Comparison of ENCODE assay signal across 10 mouse cellular contexts in the genomic region with DNA sequence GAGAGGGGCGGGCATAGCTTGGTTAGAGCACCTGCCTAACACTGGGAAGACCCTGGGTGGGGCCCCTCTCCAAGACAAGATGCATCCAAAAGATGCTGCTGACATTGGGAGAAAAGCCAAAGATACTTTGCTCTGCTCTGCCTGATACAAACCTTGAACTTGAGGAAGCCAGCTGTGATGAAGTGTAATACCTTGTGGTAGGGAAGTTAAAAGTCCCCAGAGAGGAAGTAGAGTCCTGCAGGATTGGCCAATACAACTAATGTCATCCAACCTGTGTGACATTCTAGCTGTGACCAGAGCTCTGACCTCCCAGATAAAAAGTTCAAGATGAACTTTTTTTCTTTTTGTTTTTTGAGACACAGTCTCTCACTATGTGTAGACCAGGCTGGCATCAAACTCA. TPM values are rescaled to one million over a fixed set of nuclear protein-coding genes. Genes with fewer than 3 reads are reported as not detected.
A peak's percentile ranks its signal among the peaks of the same experiment; 100 is the strongest.
DNase-seq lines count a peak whose midpoint lies in the region; ATAC-seq lines count a peak whose summit lies in the region.
"Had no signal": no experiment of that assay in that cellular context is flagged by ENCODE, and none has a peak within 500 bp of the region (broad histone marks: within the 10 kb centered on the region; RNA-seq: fewer than 3 reads in every experiment).

No protein-coding gene starts in this region.

- peaks cover 60% of the 10 kb centered on the region for H3K4me1 ChIP-seq in hindbrain, embryonic 10.5 days (replicated peaks)
- peaks cover 34% of the 10 kb centered on the region for H3K4me1 ChIP-seq in hindbrain, embryonic 16.5 days (ENCODE audit: control insufficient read depth, insufficient read depth, low read depth, low read length)
- H3K4me1 ChIP-seq in neural tube, embryonic 15.5 days, result peaks cover 59% of the 10 kb centered on the region
- peaks cover 47% of the 10 kb centered on the region for H3K4me1 ChIP-seq in limb, embryonic 15.5 days

- H3K9ac ChIP-seq in hindbrain, embryonic 16.5 days (ENCODE audit: low read depth, low read length), result no peak overlapping the region
- H3K9ac ChIP-seq in neural tube, embryonic 15.5 days (replicated peaks), result peak overlapping the region; percentile 85; the same call in 1 of the 2 replicates
- H3K9ac ChIP-seq in limb, embryonic 15.5 days, result no peak overlapping the region

- H3K4me2 ChIP-seq in hindbrain, embryonic 16.5 days (ENCODE audit: low read length), result no peak overlapping the region
- H3K4me2 ChIP-seq in neural tube, embryonic 15.5 days, result peak overlapping the region; percentile 78; the same call in 1 of the 2 replicates
- peak overlapping the region; percentile 65 for H3K4me2 ChIP-seq in limb, embryonic 15.5 days

- no peaks in the 10 kb centered on the region for H3K27me3 ChIP-seq in hindbrain, embryonic 10.5 days (ENCODE audit: insufficient read depth, poor library complexity, severe bottlenecking)
- H3K27me3 ChIP-seq in hindbrain, embryonic 16.5 days (replicated peaks; ENCODE audit: control insufficient read depth, insufficient read depth, low read length), result no peaks in the 10 kb centered on the region
- no peaks in the 10 kb centered on the region for H3K27me3 ChIP-seq in neural tube, embryonic 15.5 days (replicated peaks)
- H3K27me3 ChIP-seq in limb, embryonic 15.5 days, result no peaks in the 10 kb centered on the region

- no peak for ATAC-seq in hindbrain, embryonic 16.5 days
- ATAC-seq in neural tube, embryonic 15.5 days (ENCODE audit: low FRiP score), result no peak
- no peak for ATAC-seq in limb, embryonic 15.5 days (ENCODE audit: insufficient number of reproducible peaks, low FRiP score, low TSS enrichment, low read depth)
- ATAC-seq in frontal cortex, adult (ENCODE audit: low TSS enrichment), result no peak

- H3K9me3 ChIP-seq in hindbrain, embryonic 10.5 days, result no peaks in the 10 kb centered on the region
- H3K9me3 ChIP-seq in hindbrain, embryonic 16.5 days (ENCODE audit: control insufficient read depth, low read length), result no peaks in the 10 kb centered on the region
- no peaks in the 10 kb centered on the region for H3K9me3 ChIP-seq in neural tube, embryonic 15.5 days (replicated peaks)
- no peaks in the 10 kb centered on the region for H3K9me3 ChIP-seq in limb, embryonic 15.5 days
- H3K9me3 ChIP-seq: heart, embryonic 10.5 days had no signal

- H3K36me3 ChIP-seq in hindbrain, embryonic 10.5 days, result peaks cover 41% of the 10 kb centered on the region
- H3K36me3 ChIP-seq in hindbrain, embryonic 16.5 days (ENCODE audit: control insufficient read depth, insufficient read depth, low read length), result no peaks in the 10 kb centered on the region
- H3K36me3 ChIP-seq in neural tube, embryonic 15.5 days, result peaks cover 12% of the 10 kb centered on the region
- H3K36me3 ChIP-seq in limb, embryonic 15.5 days, result peaks cover 27% of the 10 kb centered on the region

- DNase-seq in hindbrain, embryonic 10.5 days (ENCODE audit: low spot score), result no peak
- no peak for DNase-seq in neural tube, embryonic 10.5 days (ENCODE audit: extremely low spot score, low spot score)
- no peak for DNase-seq in adipocyte (ENCODE audit: low spot score)
- no peak for DNase-seq in thymus, adult 18-20 months
- DNase-seq: thymus, postnatal 14 days had no signal

- no peak overlapping the region for H3K27ac ChIP-seq in hindbrain, embryonic 10.5 days
- H3K27ac ChIP-seq in hindbrain, embryonic 16.5 days (ENCODE audit: low read depth, low read length), result no peak overlapping the region
- no peak overlapping the region for H3K27ac ChIP-seq in neural tube, embryonic 15.5 days (replicated peaks)
- H3K27ac ChIP-seq in limb, embryonic 15.5 days, result peak overlapping the region; percentile 90; the same call in 1 of the 2 replicates

- WGBS in hindbrain, embryonic 10.5 days, result 96% methylated on average over 1 of the region's 1 CpGs
- WGBS in hindbrain, embryonic 16.5 days, result 88% methylated on average over 1 of the region's 1 CpGs
- WGBS in neural tube, embryonic 15.5 days, result 100% methylated on average over 1 of the region's 1 CpGs
- 93% methylated on average over 1 of the region's 1 CpGs for WGBS in limb, embryonic 15.5 days

- H3K4me3 ChIP-seq in hindbrain, embryonic 10.5 days, result peak overlapping the region; percentile 63; the same call in 1 of the 2 replicates
- H3K4me3 ChIP-seq in hindbrain, embryonic 16.5 days (ENCODE audit: low read length), result no peak overlapping the region
- H3K4me3 ChIP-seq in neural tube, embryonic 15.5 days (replicated peaks), result no peak overlapping the region
- no peak overlapping the region for H3K4me3 ChIP-seq in limb, embryonic 15.5 days

RNA-seq across cellular contexts. Expression of gene D17H6S53E, which starts 1.1 kb away (rescaled TPM):
- 10.0 and 10.2 TPM in 2 replicates for polyA plus RNA-seq in hindbrain, embryonic 10.5 days (2016; fragmentation: Nextera tagmentation; extraction: Ambion mirVana)
- 8.9 TPM in 2 replicates for polyA plus RNA-seq in hindbrain, embryonic 16.5 days (2015; fragmentation: Nextera tagmentation; extraction: Ambion mirVana)
- polyA plus RNA-seq in neural tube, embryonic 15.5 days (2015; fragmentation: Nextera tagmentation; extraction: Ambion mirVana), result 9.5 and 10.6 TPM in 2 replicates
- polyA plus RNA-seq in limb, embryonic 15.5 days (2015; fragmentation: Nextera tagmentation; extraction: Ambion mirVana), result 10.5 and 11.2 TPM in 2 replicates

RNA-seq across cellular contexts. Expression of gene Csnk2b, which starts 3.2 kb away (rescaled TPM):
- 303 and 328 TPM in 2 replicates for polyA plus RNA-seq in hindbrain, embryonic 10.5 days (2016; fragmentation: Nextera tagmentation; extraction: Ambion mirVana)
- polyA plus RNA-seq in hindbrain, embryonic 16.5 days (2015; fragmentation: Nextera tagmentation; extraction: Ambion mirVana), result 319 and 346 TPM in 2 replicates
- polyA plus RNA-seq in neural tube, embryonic 15.5 days (2015; fragmentation: Nextera tagmentation; extraction: Ambion mirVana), result 312 and 350 TPM in 2 replicates
- 293 and 297 TPM in 2 replicates for polyA plus RNA-seq in limb, embryonic 15.5 days (2015; fragmentation: Nextera tagmentation; extraction: Ambion mirVana)

RNA-seq across cellular contexts. Expression of gene Gpank1, which starts 3.8 kb away (rescaled TPM):
- polyA plus RNA-seq in hindbrain, embryonic 10.5 days (2016; fragmentation: Nextera tagmentation; extraction: Ambion mirVana), result 33.1 and 33.5 TPM in 2 replicates
- 20.7 and 23.7 TPM in 2 replicates for polyA plus RNA-seq in hindbrain, embryonic 16.5 days (2015; fragmentation: Nextera tagmentation; extraction: Ambion mirVana)
- polyA plus RNA-seq in neural tube, embryonic 15.5 days (2015; fragmentation: Nextera tagmentation; extraction: Ambion mirVana), result 22.4 and 22.8 TPM in 2 replicates
- polyA plus RNA-seq in limb, embryonic 15.5 days (2015; fragmentation: Nextera tagmentation; extraction: Ambion mirVana), result 16.8 and 17.4 TPM in 2 replicates

RNA-seq across cellular contexts. Expression of gene Apom, which starts 6.8 kb away (rescaled TPM):
- polyA plus RNA-seq in hindbrain, embryonic 10.5 days (2016; fragmentation: Nextera tagmentation; extraction: Ambion mirVana), result 0.16 and 0.49 TPM in 2 replicates
- not detected in 2 replicates for polyA plus RNA-seq in hindbrain, embryonic 16.5 days (2015; fragmentation: Nextera tagmentation; extraction: Ambion mirVana)
- polyA plus RNA-seq in neural tube, embryonic 15.5 days (2015; fragmentation: Nextera tagmentation; extraction: Ambion mirVana), result 0.20 and 0.84 TPM in 2 replicates
- 0.52 and 2.0 TPM in 2 replicates for polyA plus RNA-seq in limb, embryonic 15.5 days (2015; fragmentation: Nextera tagmentation; extraction: Ambion mirVana)

RNA-seq across cellular contexts. Expression of gene Ly6g5b, which starts 9.9 kb away (rescaled TPM):
- polyA plus RNA-seq in hindbrain, embryonic 10.5 days (2016; fragmentation: Nextera tagmentation; extraction: Ambion mirVana), result 0.90 and 1.7 TPM in 2 replicates
- polyA plus RNA-seq in hindbrain, embryonic 16.5 days (2015; fragmentation: Nextera tagmentation; extraction: Ambion mirVana), result 0.93 and 1.5 TPM in 2 replicates
- polyA plus RNA-seq in neural tube, embryonic 15.5 days (2015; fragmentation: Nextera tagmentation; extraction: Ambion mirVana), result 1.0 and 1.5 TPM in 2 replicates
- polyA plus RNA-seq in limb, embryonic 15.5 days (2015; fragmentation: Nextera tagmentation; extraction: Ambion mirVana), result 0.78 and 0.99 TPM in 2 replicates
